Mouse (Mus musculus) heart, embryonic 15.5 days (tissue): ENCODE measurements around the gene Cux2. TPM values are rescaled to one million over a fixed set of nuclear protein-coding genes. Genes with fewer than 3 reads are reported as not detected.

Experiments used
- ATAC-seq: fragments of 200-750 bp; cut with Nextera tagmentation; replicated peaks from 2 replicates; pipeline ENCODE4 v1.8.0; 2017; ENCODE audit warnings: low read depth, moderate TSS enrichment; ENCODE audit not compliant: insufficient number of reproducible peaks, insufficient read depth, low FRiP score
- H3K27ac ChIP-seq: fragments of 300-500 bp; sonication (generic); 2 replicates; pipeline ENCODE4 v1.5.1; 2015; ENCODE audit warnings: mild to moderate bottlenecking, inconsistent platforms
- H3K27me3 ChIP-seq: fragments of 300-500 bp; sonication (generic); 2 replicates; pipeline ENCODE4 v1.6.1; 2015; ENCODE audit warnings: inconsistent platforms
- H3K36me3 ChIP-seq: fragments of 300-500 bp; sonication (generic); 2 replicates; pipeline ENCODE4 v1.6.1; 2015; ENCODE audit warnings: mild to moderate bottlenecking, inconsistent platforms
- H3K4me1 ChIP-seq: fragments of 300-500 bp; sonication (generic); replicated peaks from 2 replicates; pipeline ENCODE4 v1.6.1; 2015; ENCODE audit warnings: inconsistent platforms
- H3K4me2 ChIP-seq: fragments of 300-500 bp; sonication (generic); 2 replicates; pipeline ENCODE4 v1.6.1; 2015; ENCODE audit warnings: inconsistent platforms, mild to moderate bottlenecking, moderate library complexity
- H3K4me3 ChIP-seq: fragments of 300-500 bp; sonication (generic); 2 replicates; pipeline ENCODE4 v1.5.1; 2015; ENCODE audit warnings: mild to moderate bottlenecking, inconsistent platforms
- H3K9ac ChIP-seq: fragments of 300-500 bp; sonication (generic); 2 replicates; pipeline ENCODE4 v1.6.1; 2015; ENCODE audit warnings: mild to moderate bottlenecking, inconsistent platforms
- H3K9me3 ChIP-seq: fragments of 300-500 bp; sonication (generic); replicated peaks from 2 replicates; pipeline ENCODE4 v1.6.1; 2016; ENCODE audit warnings: inconsistent platforms
- WGBS: fragments of 180-500 bp; shearing (Covaris S2); methylation state at CpG from one replicate; pipeline ENCODE4 v1.1.7; 2015; ENCODE audit warnings: mixed read lengths; 5-methylcytosine and 5-hydroxymethylcytosine counted together
- polyA plus RNA-seq: library from polyadenylated mRNA; unstranded; fragments of >200 nt; fragmentation: Nextera tagmentation; extraction: Ambion mirVana; gene quantifications from 2 replicates; pipeline ENCODE4 v1.2.1, GENCODE M21; 2015

Cux2 gene
- polyA plus RNA-seq, 1 experiment from 2014 or later, result 3.9 TPM

- Histone ChIP-seq H3K27me3 (no peaks in the 10 kb centered on the region), H3K27ac (no peak overlapping the region), H3K4me2 (peak overlapping the region; percentile 66), H3K9me3 (no peaks in the 10 kb centered on the region), H3K36me3 (no peaks in the 10 kb centered on the region), H3K4me3 (peak overlapping the region; percentile 35), H3K9ac (peak overlapping the region; percentile 20), H3K4me1 (peaks cover 32% of the 10 kb centered on the region)
- WGBS, result 23% methylated on average over 39 of the region's 39 CpGs
- ATAC-seq, result peak; percentile 38; the same call in 1 of the 2 replicates
These were observed 9.4 kb upstream of the Cux2 start for GRCm38 (mm10) chr5:122059060-122060017.

DNA sequence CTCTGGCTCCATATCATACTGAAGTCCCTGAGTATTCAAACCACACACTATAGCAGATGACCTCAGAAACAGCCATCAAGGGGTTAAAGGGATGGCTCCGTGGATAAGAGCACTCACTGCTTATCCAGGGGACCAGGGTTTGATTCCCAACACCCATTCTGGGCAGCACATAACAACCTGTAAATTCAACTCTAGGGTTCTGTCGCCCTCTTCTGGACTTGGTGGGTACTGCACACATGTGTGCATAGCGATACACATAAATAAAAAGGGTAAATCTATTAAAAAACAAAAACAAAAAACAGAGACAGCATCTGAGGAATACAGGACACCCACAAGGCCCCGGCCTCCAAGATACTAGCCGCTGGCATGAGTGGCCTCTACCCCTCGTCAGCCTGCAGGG, 7.7 kb upstream of the Cux2 start:
- Histone ChIP-seq H3K4me1 (peaks cover 35% of the 10 kb centered on the region), H3K4me2 (no peak overlapping the region), H3K27ac (no peak overlapping the region), H3K9ac (no peak overlapping the region), H3K9me3 (no peaks in the 10 kb centered on the region), H3K27me3 (peaks cover 15% of the 10 kb centered on the region), H3K4me3 (no peak overlapping the region), H3K36me3 (no peaks in the 10 kb centered on the region)
- 65% methylated on average over 6 of the region's 6 CpGs for WGBS
- no peak for ATAC-seq

- no peak for ATAC-seq
- 60% methylated on average over 8 of the region's 8 CpGs for WGBS
- peaks cover 20% of the 10 kb centered on the region for H3K27me3 ChIP-seq
- H3K36me3 ChIP-seq, result no peaks in the 10 kb centered on the region
- no peak overlapping the region for H3K4me2 ChIP-seq
- no peak overlapping the region for H3K9ac ChIP-seq
- H3K27ac ChIP-seq, result no peak overlapping the region
- H3K4me3 ChIP-seq, result no peak overlapping the region
- peaks cover 25% of the 10 kb centered on the region for H3K4me1 ChIP-seq
- no peaks in the 10 kb centered on the region for H3K9me3 ChIP-seq
These were observed 6.7 kb upstream of the Cux2 start for GRCm38 (mm10) chr5:122056557-122056956.

DNA sequence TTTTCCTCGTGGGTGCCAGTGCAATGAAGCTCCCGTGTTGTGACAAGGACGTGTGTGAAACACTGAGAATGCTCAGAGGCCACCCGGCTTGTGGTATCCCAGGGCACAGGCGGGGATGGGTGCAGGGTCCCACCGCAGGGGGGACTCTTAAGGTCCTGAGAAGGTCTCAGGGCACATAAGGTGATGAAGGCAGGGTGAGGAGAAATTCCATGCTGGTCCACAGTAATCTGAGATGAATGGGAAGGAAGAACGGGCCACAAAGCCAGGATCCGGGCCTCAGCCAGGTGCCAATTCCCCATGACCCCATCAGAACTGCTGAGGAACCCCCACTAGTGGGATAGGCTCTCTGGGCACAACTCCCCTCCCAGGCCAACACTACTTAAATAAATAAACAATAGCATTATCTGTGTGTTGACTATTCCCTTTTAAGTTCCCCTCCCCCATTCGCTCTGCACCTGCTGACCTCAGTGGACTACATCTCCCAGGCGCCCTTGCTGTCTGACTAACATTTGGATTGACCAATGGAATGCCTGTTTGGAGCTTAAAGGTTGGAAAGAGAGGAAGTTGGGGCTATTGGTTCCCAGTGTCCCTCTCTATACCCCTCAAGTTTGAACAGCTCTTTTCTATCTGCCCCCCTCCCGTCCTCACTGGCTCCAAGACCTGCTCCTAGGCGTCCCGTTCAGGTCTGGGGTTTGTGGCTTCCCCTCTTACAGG, 4.4 kb upstream of the Cux2 start:
- Histone ChIP-seq H3K9me3 (no peaks in the 10 kb centered on the region), H3K27me3 (peaks cover 22% of the 10 kb centered on the region), H3K27ac (no peak overlapping the region), H3K4me3 (peak overlapping the region; percentile 33), H3K36me3 (no peaks in the 10 kb centered on the region), H3K9ac (no peak overlapping the region), H3K4me2 (peak overlapping the region; percentile 62), H3K4me1 (peaks cover 25% of the 10 kb centered on the region)
- ATAC-seq, result no peak
- 37% methylated on average over 13 of the region's 13 CpGs for WGBS

DNA sequence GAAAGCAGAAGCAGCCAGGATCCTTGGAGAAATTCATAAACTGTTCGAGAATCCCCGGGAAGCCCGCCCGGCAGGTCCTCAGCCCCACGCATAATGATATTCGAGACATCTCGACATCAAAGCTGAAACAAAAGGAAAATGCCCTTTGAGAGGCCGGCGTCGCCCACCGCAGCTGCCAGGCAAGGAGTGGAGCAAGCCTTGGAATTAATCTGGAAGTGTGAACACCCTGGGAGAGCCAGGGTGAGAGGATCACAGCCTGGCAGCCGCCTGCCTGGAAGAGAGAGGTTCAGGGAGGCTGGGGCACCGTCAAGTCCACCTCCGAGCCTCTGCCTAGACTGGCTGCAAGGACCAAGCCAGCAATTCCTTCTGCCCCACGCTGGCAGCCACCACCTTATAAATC, 3.7 kb upstream of the Cux2 start:
- Histone ChIP-seq H3K4me1 (peaks cover 29% of the 10 kb centered on the region), H3K27ac (no peak overlapping the region), H3K36me3 (no peaks in the 10 kb centered on the region), H3K4me3 (no peak overlapping the region), H3K9me3 (no peaks in the 10 kb centered on the region), H3K27me3 (peaks cover 29% of the 10 kb centered on the region), H3K4me2 (no peak overlapping the region), H3K9ac (no peak overlapping the region)
- ATAC-seq, result no peak
- 29% methylated on average over 15 of the region's 15 CpGs for WGBS

DNA sequence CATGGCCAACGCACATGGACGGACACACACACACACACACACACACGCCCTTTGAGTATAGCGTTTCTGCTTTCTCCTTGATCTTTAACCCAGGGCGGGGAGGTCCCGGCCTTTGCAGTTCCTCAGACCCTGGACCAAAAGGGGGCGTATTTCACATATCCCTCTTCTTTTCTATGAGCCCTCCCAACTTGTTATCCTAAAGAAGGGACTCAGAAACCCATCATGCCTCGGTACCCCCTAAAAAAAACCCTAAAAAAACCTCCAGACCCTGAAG, 867 bp upstream of the Cux2 start:
- ATAC-seq, result no peak
- 8% methylated on average over 8 of the region's 8 CpGs for WGBS
- no peak overlapping the region; the same call in 1 of the 2 replicates for H3K9ac ChIP-seq

DNA sequence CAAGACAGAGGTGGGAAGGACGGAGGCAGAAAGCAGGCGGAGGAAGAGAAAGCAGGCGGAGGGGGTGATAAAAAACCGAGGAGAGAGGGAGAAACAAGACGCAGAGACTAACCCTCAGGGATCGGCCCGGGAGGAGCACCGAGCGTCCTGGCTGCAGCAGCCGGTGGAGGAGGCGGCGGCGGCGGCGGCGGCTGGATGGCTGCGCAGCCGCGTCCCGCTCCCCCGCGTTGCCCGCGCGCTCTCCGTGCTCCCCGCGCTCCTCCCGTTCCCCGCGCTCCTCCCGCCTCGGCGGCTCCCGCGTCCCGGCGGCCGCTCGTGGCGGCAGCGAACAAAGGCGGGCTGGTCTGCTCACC, 262 bp downstream of the Cux2 start:
- Histone ChIP-seq H3K4me1 (peaks cover 40% of the 10 kb centered on the region), H3K36me3 (no peaks in the 10 kb centered on the region), H3K27ac (peak overlapping the region; percentile 79), H3K4me2 (peak overlapping the region; percentile 94), H3K4me3 (peak overlapping the region; percentile 85), H3K9me3 (no peaks in the 10 kb centered on the region), H3K9ac (peak overlapping the region; percentile 70), H3K27me3 (peaks cover 52% of the 10 kb centered on the region)
- ATAC-seq, result peak; percentile 16; the same call in 1 of the 2 replicates
- 1% methylated on average over 18 of the region's 43 CpGs for whole genome bisulfite sequencing

More for the DNA sequence above, 867 bp upstream of the Cux2 start:
- Histone ChIP-seq H3K27me3 (peaks cover 51% of the 10 kb centered on the region), H3K4me2 (peak overlapping the region; percentile 94), H3K9me3 (no peaks in the 10 kb centered on the region), H3K27ac (no peak overlapping the region), H3K36me3 (no peaks in the 10 kb centered on the region), H3K4me3 (peak overlapping the region; percentile 85), H3K4me1 (peaks cover 42% of the 10 kb centered on the region)

- Histone ChIP-seq H3K9me3 (no peaks in the 10 kb centered on the region), H3K36me3 (no peaks in the 10 kb centered on the region), H3K4me1 (peaks cover 37% of the 10 kb centered on the region), H3K27ac (no peak overlapping the region), H3K27me3 (peaks cover 50% of the 10 kb centered on the region), H3K4me2 (peak overlapping the region; percentile 94), H3K9ac (peak overlapping the region; percentile 70), H3K4me3 (peak overlapping the region; percentile 85)
- WGBS, result under 1% methylated on average over 51 of the region's 52 CpGs
- ATAC-seq, result no peak
These were observed 927 bp downstream of the Cux2 start for GRCm38 (mm10) chr5:122048686-122049663.

DNA sequence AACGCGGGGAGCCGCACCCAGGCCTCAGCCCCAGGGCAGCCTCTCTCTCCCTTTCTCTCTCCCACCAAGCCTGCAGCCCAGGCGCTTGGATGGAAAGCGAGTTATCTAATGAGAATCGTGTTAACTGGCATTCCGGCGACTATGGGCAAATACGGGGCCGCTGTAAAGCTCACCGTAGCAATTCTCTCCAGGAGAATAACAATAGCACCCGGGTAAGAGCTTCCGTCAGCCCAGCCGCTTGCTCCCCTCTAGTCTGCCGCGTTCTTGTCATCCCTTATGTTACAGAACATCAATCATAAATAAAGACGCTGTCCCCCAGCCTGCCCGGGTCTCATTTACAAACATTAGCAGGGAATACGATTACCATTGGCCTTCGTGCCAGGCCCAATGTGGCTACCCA, 1.6 kb downstream of the Cux2 start:
- no peak overlapping the region for H3K27ac ChIP-seq
- peaks cover 36% of the 10 kb centered on the region for H3K4me1 ChIP-seq
- H3K36me3 ChIP-seq, result no peaks in the 10 kb centered on the region
- WGBS, result 9% methylated on average over 20 of the region's 20 CpGs
- no peak for ATAC-seq
- H3K9me3 ChIP-seq, result no peaks in the 10 kb centered on the region
- H3K4me2 ChIP-seq, result peak overlapping the region; percentile 94
- peak overlapping the region; percentile 85 for H3K4me3 ChIP-seq
- H3K9ac ChIP-seq, result no peak overlapping the region
- H3K27me3 ChIP-seq, result peaks cover 43% of the 10 kb centered on the region

DNA sequence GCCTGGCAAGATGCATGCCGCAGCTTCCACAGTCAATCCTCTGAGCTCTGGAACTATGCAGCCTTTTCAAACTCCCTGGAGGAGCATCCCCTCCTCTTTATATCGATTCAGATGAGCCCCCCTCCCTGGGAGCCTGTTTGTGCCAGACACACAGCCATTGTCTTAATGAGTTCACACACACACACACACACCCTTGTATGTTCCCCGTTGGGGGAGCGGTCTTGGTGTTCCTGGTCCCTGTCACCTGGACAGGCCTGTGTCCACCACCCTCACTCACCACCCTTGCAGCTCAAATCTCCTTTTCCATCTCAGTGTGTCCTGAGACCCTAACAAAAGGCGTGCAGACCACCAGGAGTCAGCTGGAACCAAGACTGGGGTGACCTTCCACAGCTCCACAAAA, 2.1 kb downstream of the Cux2 start:
- no peak for ATAC-seq
- 58% methylated on average over 5 of the region's 5 CpGs for WGBS
- Histone ChIP-seq H3K36me3 (no peaks in the 10 kb centered on the region), H3K4me2 (peak overlapping the region; percentile 94), H3K4me3 (peak overlapping the region; percentile 85), H3K9ac (no peak overlapping the region), H3K27me3 (peaks cover 39% of the 10 kb centered on the region), H3K4me1 (peaks cover 40% of the 10 kb centered on the region), H3K27ac (no peak overlapping the region), H3K9me3 (no peaks in the 10 kb centered on the region)

- no peaks in the 10 kb centered on the region for H3K36me3 ChIP-seq
- peaks cover 24% of the 10 kb centered on the region for H3K4me1 ChIP-seq
- no peak for ATAC-seq
- 64% methylated on average over 11 of the region's 11 CpGs for WGBS
- no peak overlapping the region for H3K9ac ChIP-seq
- no peak overlapping the region for H3K4me2 ChIP-seq
- H3K27ac ChIP-seq, result no peak overlapping the region
- H3K27me3 ChIP-seq, result peaks cover 23% of the 10 kb centered on the region
- no peaks in the 10 kb centered on the region for H3K9me3 ChIP-seq
- H3K4me3 ChIP-seq, result no peak overlapping the region
These were observed 6.3 kb downstream of the Cux2 start for GRCm38 (mm10) chr5:122043567-122043966.
